Mouse (Mus musculus) intestine, embryonic 15.5 days (tissue): ENCODE measurements at regions not wholly inside any gene's neighbourhood (a gene's known extent, or its start where the extent isn't known, plus 50 kb on each side); places are given as distances from the start of the nearest gene placed in this dataset.

Experiments
- ATAC-seq: fragments of 200-750 bp; cut with Nextera tagmentation; 2 replicates; pipeline ENCODE4 v1.8.0; 2017; ENCODE audit warnings: moderate TSS enrichment, moderate library complexity
- H3K27ac ChIP-seq: fragments of 300-500 bp; sonication (generic); 2 replicates; pipeline ENCODE4 v1.5.1; 2015; ENCODE audit warnings: mild to moderate bottlenecking, inconsistent platforms
- H3K27me3 ChIP-seq: fragments of 300-500 bp; sonication (generic); replicated peaks from 2 replicates; pipeline ENCODE4 v1.6.1; 2015; ENCODE audit warnings: inconsistent platforms
- H3K36me3 ChIP-seq: fragments of 300-500 bp; sonication (generic); 2 replicates; pipeline ENCODE4 v1.6.1; 2015; ENCODE audit warnings: inconsistent platforms
- H3K4me1 ChIP-seq: fragments of 300-500 bp; sonication (generic); replicated peaks from 2 replicates; pipeline ENCODE4 v1.6.1; 2015; ENCODE audit warnings: inconsistent platforms
- H3K4me2 ChIP-seq: fragments of 300-500 bp; sonication (generic); replicated peaks from 2 replicates; pipeline ENCODE4 v1.6.1; 2015; ENCODE audit warnings: mild to moderate bottlenecking, inconsistent platforms
- H3K4me3 ChIP-seq: fragments of 300-500 bp; sonication (generic); replicated peaks from 2 replicates; pipeline ENCODE4 v1.5.1; 2015; ENCODE audit warnings: inconsistent platforms
- H3K9ac ChIP-seq: fragments of 300-500 bp; sonication (generic); 2 replicates; pipeline ENCODE4 v1.6.1; 2015; ENCODE audit warnings: inconsistent platforms
- H3K9me3 ChIP-seq: fragments of 300-500 bp; sonication (generic); 2 replicates; pipeline ENCODE4 v1.6.1; 2016; ENCODE audit warnings: inconsistent platforms
- WGBS: fragments of 180-500 bp; shearing (Covaris S2); methylation state at CpG from one replicate; pipeline ENCODE4 v1.1.7; 2015; 5-methylcytosine and 5-hydroxymethylcytosine counted together

- 47% methylated on average over 5 of the region's 5 CpGs for WGBS
- Histone ChIP-seq H3K9ac (no peak overlapping the region), H3K27ac (no peak overlapping the region), H3K9me3 (no peaks in the 10 kb centered on the region), H3K4me1 (no peaks in the 10 kb centered on the region), H3K4me2 (no peak overlapping the region), H3K27me3 (no peaks in the 10 kb centered on the region), H3K4me3 (no peak overlapping the region), H3K36me3 (no peaks in the 10 kb centered on the region)
- ATAC-seq: no peak
Observed at GRCm38 (mm10) chr2:106513025-106513386, 180.1 kb upstream of the Mpped2 start.

GRCm38 (mm10) chr2:106517224-106517623 lies 175.8 kb upstream of the Mpped2 start:
- no peak overlapping the region for H3K4me3 ChIP-seq
- no peaks in the 10 kb centered on the region for H3K4me1 ChIP-seq
- H3K36me3 ChIP-seq: no peaks in the 10 kb centered on the region
- no peaks in the 10 kb centered on the region for H3K9me3 ChIP-seq
- no peak overlapping the region for H3K4me2 ChIP-seq
- WGBS: 65% methylated on average over 5 of the region's 5 CpGs
- no peak overlapping the region for H3K9ac ChIP-seq
- no peak for ATAC-seq
- no peaks in the 10 kb centered on the region for H3K27me3 ChIP-seq
- H3K27ac ChIP-seq: no peak overlapping the region

DNA sequence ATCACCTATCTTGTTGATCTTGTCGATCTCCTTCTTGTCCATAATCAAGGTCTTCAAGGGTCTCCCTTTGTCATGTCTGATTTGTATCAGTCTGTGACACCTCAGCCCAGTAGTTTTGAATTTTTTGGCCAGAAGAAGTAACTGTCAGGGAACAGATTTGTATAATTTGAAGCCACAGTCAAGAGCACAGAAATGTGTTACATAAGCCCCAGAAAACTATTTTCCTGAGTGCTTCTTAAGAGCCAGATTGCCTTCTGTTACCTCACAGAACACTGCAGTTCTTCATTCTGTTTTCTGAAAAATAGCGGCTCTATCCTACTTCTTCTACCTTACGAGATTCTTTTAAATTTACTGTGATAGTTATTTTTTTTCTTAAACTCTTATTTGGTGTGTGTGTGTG lies 170.1 kb upstream of the Mpped2 start:
- Histone ChIP-seq H3K4me2 (no peak overlapping the region), H3K9ac (no peak overlapping the region), H3K27me3 (no peaks in the 10 kb centered on the region), H3K36me3 (no peaks in the 10 kb centered on the region), H3K4me1 (0 out of 2 replicates have a peak, but pooled peaks cover 3% of the 10 kb centered on the region), H3K27ac (no peak overlapping the region), H3K9me3 (no peaks in the 10 kb centered on the region), H3K4me3 (no peak overlapping the region)
- no peak for ATAC-seq
- WGBS: 84% methylated on average over 3 of the region's 3 CpGs

- Histone ChIP-seq H3K27ac (no peak overlapping the region), H3K4me2 (no peak overlapping the region), H3K27me3 (no peaks in the 10 kb centered on the region), H3K4me3 (no peak overlapping the region), H3K36me3 (no peaks in the 10 kb centered on the region), H3K9me3 (no peaks in the 10 kb centered on the region), H3K9ac (no peak overlapping the region), H3K4me1 (0 out of 2 replicates have a peak, but pooled peaks cover 3% of the 10 kb centered on the region)
- ATAC-seq: no peak
- WGBS: 53% methylated on average over 2 of the region's 2 CpGs
Observed at GRCm38 (mm10) chr2:106527008-106527407, 166.1 kb upstream of the Mpped2 start.

DNA sequence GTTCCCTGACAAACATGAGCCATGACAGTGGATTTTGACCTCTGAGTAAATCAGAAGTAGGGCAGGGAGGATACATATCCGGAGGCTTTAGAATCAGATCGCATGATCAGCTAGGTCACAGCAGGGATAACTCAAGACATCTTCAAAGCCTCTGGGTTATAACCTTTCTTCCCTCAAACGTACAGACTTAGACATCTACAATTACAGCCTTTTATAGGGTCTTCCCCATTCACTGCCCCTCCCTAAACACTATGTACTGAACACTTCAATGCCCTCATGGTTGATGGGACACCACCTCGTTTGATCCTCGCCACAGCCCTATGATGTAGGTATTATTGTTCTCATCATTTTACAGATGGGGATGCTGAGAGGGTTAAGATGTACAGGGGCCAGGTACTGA lies 163.8 kb upstream of the Mpped2 start:
- no peak overlapping the region for H3K4me2 ChIP-seq
- H3K9me3 ChIP-seq: no peaks in the 10 kb centered on the region
- no peak overlapping the region for H3K4me3 ChIP-seq
- H3K27me3 ChIP-seq: no peaks in the 10 kb centered on the region
- H3K4me1 ChIP-seq: 0 out of 2 replicates have a peak, but pooled peaks cover 3% of the 10 kb centered on the region
- H3K36me3 ChIP-seq: no peaks in the 10 kb centered on the region
- no peak for ATAC-seq
- 78% methylated on average over 5 of the region's 5 CpGs for WGBS
- no peak overlapping the region for H3K27ac ChIP-seq
- no peak overlapping the region for H3K9ac ChIP-seq

GRCm38 (mm10) chr2:106529746-106530145 lies 163.3 kb upstream of the Mpped2 start:
- Histone ChIP-seq H3K27me3 (no peaks in the 10 kb centered on the region), H3K27ac (no peak overlapping the region), H3K9ac (no peak overlapping the region), H3K9me3 (no peaks in the 10 kb centered on the region), H3K36me3 (no peaks in the 10 kb centered on the region), H3K4me3 (no peak overlapping the region), H3K4me1 (0 out of 2 replicates have a peak, but pooled peaks cover 3% of the 10 kb centered on the region), H3K4me2 (no peak overlapping the region)
- WGBS: 45% methylated on average over 2 of the region's 2 CpGs
- ATAC-seq: no peak

DNA sequence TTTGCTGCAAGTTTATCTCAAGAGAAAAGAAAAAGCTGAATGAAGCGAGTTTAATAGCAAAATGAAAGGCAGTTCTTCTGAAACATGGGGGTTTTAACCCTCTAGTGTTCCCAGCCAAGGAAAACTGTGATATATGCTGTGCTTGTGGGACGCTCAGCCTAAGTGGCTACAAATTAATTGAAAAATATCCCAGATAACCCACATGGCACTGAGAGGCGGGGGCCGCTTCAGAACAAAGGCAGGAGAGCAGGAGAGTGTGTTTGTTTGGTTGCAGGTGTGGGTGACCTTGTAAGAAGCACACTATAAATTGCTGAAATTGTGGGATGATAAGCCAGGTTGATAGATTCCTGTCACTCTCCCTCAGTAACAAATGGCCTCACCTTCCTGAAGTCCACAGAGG lies 154.7 kb upstream of the Mpped2 start:
- no peak overlapping the region for H3K9ac ChIP-seq
- no peaks in the 10 kb centered on the region for H3K27me3 ChIP-seq

DNA sequence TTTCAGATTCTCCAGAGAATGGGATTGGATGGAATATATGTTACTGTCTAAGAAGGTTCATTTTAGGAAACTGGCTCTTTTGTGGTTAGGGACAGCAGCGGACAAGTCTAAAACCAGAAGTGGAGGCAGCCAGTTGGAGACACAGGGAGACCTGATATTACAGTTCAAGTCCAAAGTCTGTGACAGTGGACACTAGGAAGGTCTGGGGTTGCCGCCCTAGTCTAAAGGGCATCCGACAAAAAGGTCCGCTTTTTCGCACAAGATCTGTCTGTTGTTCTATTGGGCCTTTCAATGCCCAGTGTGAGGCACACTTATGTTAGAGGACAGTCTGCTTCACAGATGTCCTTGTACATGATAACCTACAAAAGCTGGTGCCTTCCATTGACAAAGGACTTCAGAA lies 152.9 kb upstream of the Mpped2 start:
- H3K9me3 ChIP-seq: no peaks in the 10 kb centered on the region
- no peaks in the 10 kb centered on the region for H3K27me3 ChIP-seq
- H3K4me3 ChIP-seq: no peak overlapping the region
- H3K27ac ChIP-seq: no peak overlapping the region
- H3K9ac ChIP-seq: no peak overlapping the region
- no peaks in the 10 kb centered on the region for H3K4me1 ChIP-seq
- no peaks in the 10 kb centered on the region for H3K36me3 ChIP-seq
- ATAC-seq: no peak
- no peak overlapping the region for H3K4me2 ChIP-seq
- WGBS: 96% methylated on average over 5 of the region's 5 CpGs

More for the DNA sequence above, 154.7 kb upstream of the Mpped2 start:
- WGBS: 66% methylated on average over 4 of the region's 4 CpGs
- ATAC-seq: no peak
- Histone ChIP-seq H3K4me2 (no peak overlapping the region), H3K4me3 (no peak overlapping the region), H3K27ac (no peak overlapping the region), H3K4me1 (no peaks in the 10 kb centered on the region), H3K9me3 (no peaks in the 10 kb centered on the region), H3K36me3 (no peaks in the 10 kb centered on the region)

GRCm38 (mm10) chr2:106547117-106547516 lies 146.0 kb upstream of the Mpped2 start:
- H3K27me3 ChIP-seq: no peaks in the 10 kb centered on the region
- H3K9ac ChIP-seq: no peak overlapping the region
- H3K27ac ChIP-seq: no peak overlapping the region
- no peaks in the 10 kb centered on the region for H3K36me3 ChIP-seq
- no peaks in the 10 kb centered on the region for H3K4me1 ChIP-seq
- H3K4me3 ChIP-seq: no peak overlapping the region
- no peak overlapping the region for H3K4me2 ChIP-seq
- 57% methylated on average over 4 of the region's 4 CpGs for WGBS
- H3K9me3 ChIP-seq: no peaks in the 10 kb centered on the region
- ATAC-seq: no peak

- Histone ChIP-seq H3K27ac (no peak overlapping the region), H3K4me2 (no peak overlapping the region), H3K36me3 (no peaks in the 10 kb centered on the region), H3K27me3 (no peaks in the 10 kb centered on the region), H3K9me3 (no peaks in the 10 kb centered on the region), H3K4me3 (no peak overlapping the region), H3K9ac (no peak overlapping the region), H3K4me1 (no peaks in the 10 kb centered on the region)
- no peak for ATAC-seq
- WGBS: 90% methylated on average over 5 of the region's 5 CpGs
Observed at GRCm38 (mm10) chr2:106553666-106554065, 139.4 kb upstream of the Mpped2 start.

GRCm38 (mm10) chr2:106561571-106562090 lies 131.4 kb upstream of the Mpped2 start:
- no peaks in the 10 kb centered on the region for H3K9me3 ChIP-seq
- no peak overlapping the region for H3K4me2 ChIP-seq
- 63% methylated on average over 3 of the region's 3 CpGs for WGBS
- ATAC-seq: no peak
- no peaks in the 10 kb centered on the region for H3K36me3 ChIP-seq
- H3K27me3 ChIP-seq: no peaks in the 10 kb centered on the region
- no peak overlapping the region for H3K27ac ChIP-seq
- H3K4me3 ChIP-seq: no peak overlapping the region
- no peaks in the 10 kb centered on the region for H3K4me1 ChIP-seq
- H3K9ac ChIP-seq: no peak overlapping the region

DNA sequence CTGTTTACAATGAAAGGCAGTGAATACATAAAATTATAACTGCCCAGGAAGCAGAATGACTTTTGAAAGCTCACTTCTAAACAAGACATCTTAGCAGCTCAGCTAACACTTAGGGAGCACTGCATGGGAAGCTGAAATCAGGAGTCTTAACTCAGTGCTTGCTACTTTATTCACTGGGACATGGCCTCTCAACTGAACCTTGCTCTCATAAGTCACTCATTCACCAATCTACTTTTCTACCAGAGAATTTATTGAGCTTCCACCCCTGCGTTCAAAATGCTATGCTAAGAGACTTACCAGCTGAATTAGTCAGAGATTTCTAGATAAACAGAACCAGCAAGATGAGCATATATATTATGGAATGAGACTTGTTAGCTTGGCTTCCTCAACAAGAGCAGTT lies 122.8 kb upstream of the Mpped2 start:
- Histone ChIP-seq H3K27ac (no peak overlapping the region), H3K4me1 (no peaks in the 10 kb centered on the region), H3K4me3 (no peak overlapping the region), H3K27me3 (no peaks in the 10 kb centered on the region), H3K4me2 (no peak overlapping the region), H3K9me3 (no peaks in the 10 kb centered on the region), H3K9ac (no peak overlapping the region), H3K36me3 (no peaks in the 10 kb centered on the region)
- ATAC-seq: peak; percentile 41; the same call in 1 of the 2 replicates
- 42% methylated on average over 1 of the region's 1 CpGs for WGBS

DNA sequence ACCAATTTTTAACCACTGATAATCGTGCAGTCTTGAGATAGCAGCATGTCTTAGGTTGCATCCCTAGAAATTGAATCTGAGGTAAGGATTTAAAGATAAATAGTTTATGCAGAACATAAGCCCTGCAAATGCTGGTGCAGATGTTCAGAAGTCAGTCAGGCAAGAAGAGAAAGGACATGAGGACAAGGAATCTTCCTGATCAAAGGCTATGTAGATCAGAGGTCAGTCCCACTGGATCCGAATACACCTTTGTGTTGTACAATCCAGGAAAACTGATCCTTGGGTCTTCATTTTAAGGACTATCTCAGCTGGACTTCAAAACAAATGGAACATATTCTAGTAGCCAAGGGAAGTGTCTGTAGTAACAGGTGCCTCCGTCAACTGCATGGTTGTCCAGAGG lies 121.7 kb upstream of the Mpped2 start:
- Histone ChIP-seq H3K4me3 (no peak overlapping the region), H3K27me3 (no peaks in the 10 kb centered on the region), H3K4me2 (no peak overlapping the region), H3K27ac (no peak overlapping the region), H3K9me3 (no peaks in the 10 kb centered on the region), H3K9ac (no peak overlapping the region), H3K4me1 (no peaks in the 10 kb centered on the region), H3K36me3 (no peaks in the 10 kb centered on the region)
- ATAC-seq: no peak
- 90% methylated on average over 3 of the region's 3 CpGs for WGBS
